Mouse (Mus musculus) testis, adult 2 months (tissue): ENCODE data around the gene Lrrc4.

Source experiments
- CTCF ChIP-seq: fragments of 200-500 bp; IDR thresholded peaks from 2 replicates; pipeline ENCODE4 v1.5.1; 2012; ENCODE audit warnings: low read depth, mild to moderate bottlenecking, inconsistent platforms, low read length, moderate library complexity; ENCODE audit not compliant: control insufficient read depth, insufficient read depth, insufficient replicate concordance
- POLR2A ChIP-seq: fragments of 200-500 bp; IDR thresholded peaks from 2 replicates; pipeline ENCODE4 v1.6.1; 2012; ENCODE audit warnings: low read depth, mild to moderate bottlenecking, inconsistent platforms, low read length, moderate library complexity; ENCODE audit not compliant: control insufficient read depth

DNA sequence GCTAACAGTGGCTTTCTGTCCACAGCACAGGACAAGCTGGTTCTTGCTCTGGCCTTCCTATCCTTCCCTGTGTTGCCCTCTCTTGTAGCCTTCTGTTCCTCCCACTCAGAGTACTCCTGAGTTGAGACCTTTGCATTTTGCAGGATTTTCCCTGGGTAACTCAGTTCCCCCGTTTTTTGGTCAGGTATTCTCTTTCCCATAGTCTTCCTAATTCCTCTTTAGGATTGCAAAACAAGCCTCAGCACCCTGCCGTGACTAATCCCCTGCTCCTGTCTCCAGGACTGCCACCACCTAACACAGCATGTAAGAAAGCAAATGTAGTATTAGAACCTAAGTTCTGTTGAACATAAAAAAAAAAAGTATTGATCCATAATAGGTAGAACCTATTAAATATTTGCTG, 60.2 kb downstream of the Lrrc4 start:
- TF ChIP-seq CTCF (no peak), POLR2A (no peak)
